Mouse (Mus musculus): ENCODE measurements at regions not wholly inside any gene's neighbourhood (a gene's known extent, or its start where the extent isn't known, plus 50 kb on each side); places are given as distances from the start of the nearest gene placed in this dataset.

GRCm38 (mm10) chr1:190220417-190220816, 49.9 kb upstream of the Prox1 start:
- TF ChIP-seq CTCF (IDR thresholded peaks at IDR 0.05) = no peak; the same call in 1 of the 2 replicates
- Histone ChIP-seq H3K4me3 (no peak overlapping the region), H3K27ac (no peak overlapping the region)
- DNase-seq (ENCODE audit: extremely low spot score in 1 of 2, low spot score in 2 of 2) = no peak
- intact Hi-C loops (cut with DNase I) = no loop called here

Small RNA genes lying in the stretch of these regions (microRNA-seq; reads per million reads assigned to microRNA genes)
- 0 reads per million in 2 experiments for gene Gm47294

Data from left cerebral cortex, adult 2 months (tissue).